Mouse (Mus musculus) liver, postnatal 0 days (tissue): Measurements from ENCODE around the gene Lars2.
A peak's percentile ranks its signal among the peaks of the same experiment; 100 is the strongest.

Source experiments
- CTCF ChIP-seq: sonication (generic); IDR thresholded peaks from 2 replicates; pipeline ENCODE4 v1.5.1; 2016; ENCODE audit warnings: antibody characterized with exemption, low read depth
- EP300 ChIP-seq: IDR thresholded peaks from 2 replicates; pipeline ENCODE4 v1.6.1; 2016; ENCODE audit warnings: antibody characterized with exemption, low read depth, mild to moderate bottlenecking

GRCm38 (mm10) chr9:123504325-123504724, 137.6 kb downstream of the Lars2 start:
- TF ChIP-seq CTCF = peak; percentile 99
- no peak for TF ChIP-seq EP300
